Mouse (Mus musculus) testis, adult 2 months (tissue): ENCODE results near the gene Bmper.

Source experiments
- CTCF ChIP-seq: fragments of 200-500 bp; IDR thresholded peaks from 2 replicates; pipeline ENCODE4 v1.5.1; 2012; ENCODE audit warnings: low read depth, mild to moderate bottlenecking, inconsistent platforms, low read length, moderate library complexity; ENCODE audit not compliant: control insufficient read depth, insufficient read depth, insufficient replicate concordance
- POLR2A ChIP-seq: fragments of 200-500 bp; IDR thresholded peaks from 2 replicates; pipeline ENCODE4 v1.6.1; 2012; ENCODE audit warnings: low read depth, mild to moderate bottlenecking, inconsistent platforms, low read length, moderate library complexity; ENCODE audit not compliant: control insufficient read depth

GRCm38 (mm10) chr9:23396186-23396585 lies 173.3 kb downstream of the Bmper start:
- no peak for TF ChIP-seq CTCF
- TF ChIP-seq POLR2A = no peak
